Mouse (Mus musculus): ENCODE data around the gene Erv3.
A peak's percentile ranks its signal among the peaks of the same experiment; 100 is the strongest.

The Erv3 gene

GRCm38 (mm10) chr2:131822492-131822891 is 37.1 kb downstream of the Erv3 start:
- no peak for DNase-seq (ENCODE audit: low spot score)

- no peak for DNase-seq (ENCODE audit: low spot score)
Measured at GRCm38 (mm10) chr2:131821708-131821990, 37.9 kb downstream of the Erv3 start.

GRCm38 (mm10) chr2:131820932-131821707 is 38.4 kb downstream of the Erv3 start:
- DNase-seq (ENCODE audit: low spot score) = peak; percentile 78

DNA sequence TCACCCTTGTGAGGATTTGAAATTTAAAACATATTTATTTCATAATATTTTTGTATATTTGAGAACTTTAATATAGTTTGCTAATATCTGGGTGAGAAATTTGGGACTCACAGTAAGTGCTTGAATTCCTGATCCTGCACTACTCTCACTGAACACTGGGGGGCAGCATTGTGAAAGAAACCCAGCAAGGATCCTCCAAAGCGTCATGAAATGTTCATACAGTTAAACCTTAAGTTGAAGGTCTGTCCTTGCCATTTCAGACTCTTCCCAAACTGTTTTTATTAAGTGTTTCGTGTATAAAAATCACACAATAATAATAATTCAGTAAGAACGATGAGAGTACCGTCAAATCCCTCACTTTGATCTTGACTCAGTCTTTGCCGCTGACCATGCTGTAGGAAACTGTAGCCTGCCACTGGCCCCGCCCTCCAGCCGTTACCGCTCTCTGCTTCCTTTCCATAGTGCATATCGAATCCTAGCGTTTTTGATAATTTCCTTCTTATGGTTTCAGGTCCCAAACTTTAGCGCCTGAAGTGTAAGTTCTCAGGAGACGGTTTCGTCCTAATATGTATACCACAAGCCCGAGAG is 39.4 kb downstream of the Erv3 start:
- peak; percentile 82 for DNase-seq (ENCODE audit: low spot score)

DNA sequence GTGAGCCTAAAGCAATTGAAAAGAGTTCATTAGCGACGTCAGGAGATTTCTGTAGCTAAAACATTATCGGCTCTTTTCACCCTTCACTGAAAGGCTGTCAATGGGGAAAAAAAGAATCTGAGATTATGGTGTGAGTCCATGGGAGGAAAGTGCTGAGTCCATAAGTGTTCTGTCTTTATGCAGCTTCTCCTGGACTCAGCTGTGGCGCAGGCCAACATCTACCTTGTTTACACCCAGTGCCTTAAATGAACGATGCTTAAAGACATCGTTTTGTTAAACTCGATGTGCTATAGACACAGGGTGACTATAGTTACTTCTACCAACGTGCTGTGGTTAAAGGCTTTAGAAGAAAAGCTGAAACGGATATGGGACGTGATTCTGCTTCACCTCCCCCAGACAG is 45.2 kb downstream of the Erv3 start:
- no peak for DNase-seq (ENCODE audit: low spot score)

- DNase-seq (ENCODE audit: low spot score) = no peak
Measured at GRCm38 (mm10) chr2:131813437-131813836, 46.1 kb downstream of the Erv3 start.

DNA sequence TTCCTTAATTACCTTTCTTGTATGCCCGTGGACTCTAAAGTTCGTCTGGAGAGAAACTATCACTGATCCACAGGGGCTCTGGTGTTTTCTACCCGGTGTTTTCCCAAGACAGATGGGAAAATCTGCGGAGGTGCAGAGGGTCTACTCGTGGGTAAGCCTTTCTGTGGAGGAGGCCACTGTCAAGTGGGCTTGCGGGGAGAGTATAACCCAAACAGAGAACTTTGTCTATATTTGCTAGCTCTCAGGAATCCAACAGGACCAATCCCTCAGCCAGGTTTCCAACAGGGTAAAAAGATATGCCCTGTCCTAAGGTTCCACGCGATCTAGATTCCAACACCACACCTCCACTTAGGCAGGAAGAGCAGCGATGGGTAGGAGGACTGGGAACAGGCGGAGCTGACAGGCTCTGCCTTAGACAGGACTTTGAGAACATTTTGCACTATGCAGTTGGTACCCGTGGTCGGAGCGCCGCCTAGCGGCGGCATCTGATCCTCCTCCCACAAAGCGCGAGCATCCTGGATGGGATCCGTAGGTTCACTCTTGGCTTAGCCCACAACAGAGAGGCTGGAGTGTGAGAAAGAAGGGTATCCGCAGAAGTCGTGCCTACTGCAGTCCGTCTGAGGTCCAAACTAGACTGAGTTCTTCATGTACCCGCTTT is 46.9 kb downstream of the Erv3 start:
- DNase-seq (ENCODE audit: low spot score) = peak; percentile 56

- DNase-seq (ENCODE audit: low spot score) = no peak
Measured at GRCm38 (mm10) chr2:131811607-131812006, 47.9 kb downstream of the Erv3 start.

GRCm38 (mm10) chr2:131808856-131809255 is 50.7 kb downstream of the Erv3 start:
- DNase-seq (ENCODE audit: low spot score) = no peak

DNA sequence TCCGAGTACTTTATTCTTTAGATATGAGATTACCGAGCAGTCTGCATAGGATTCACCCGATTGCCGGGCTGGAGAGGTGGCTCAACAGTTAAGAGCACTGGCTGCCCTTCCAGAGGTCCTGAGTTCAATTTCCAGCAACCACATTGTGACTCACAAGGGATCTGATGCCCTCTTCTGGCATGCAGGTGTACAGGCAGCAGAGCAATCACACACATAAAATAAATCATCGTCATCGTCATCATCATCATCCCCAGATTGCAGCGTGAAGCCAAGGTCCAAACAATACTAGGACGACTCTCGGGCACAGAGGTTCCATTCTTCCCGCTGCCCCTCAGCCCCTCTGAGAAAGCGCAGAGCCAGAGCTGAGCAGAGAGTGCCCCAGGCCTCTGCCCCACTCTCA is 51.9 kb downstream of the Erv3 start:
- DNase-seq (ENCODE audit: low spot score) = no peak

DNA sequence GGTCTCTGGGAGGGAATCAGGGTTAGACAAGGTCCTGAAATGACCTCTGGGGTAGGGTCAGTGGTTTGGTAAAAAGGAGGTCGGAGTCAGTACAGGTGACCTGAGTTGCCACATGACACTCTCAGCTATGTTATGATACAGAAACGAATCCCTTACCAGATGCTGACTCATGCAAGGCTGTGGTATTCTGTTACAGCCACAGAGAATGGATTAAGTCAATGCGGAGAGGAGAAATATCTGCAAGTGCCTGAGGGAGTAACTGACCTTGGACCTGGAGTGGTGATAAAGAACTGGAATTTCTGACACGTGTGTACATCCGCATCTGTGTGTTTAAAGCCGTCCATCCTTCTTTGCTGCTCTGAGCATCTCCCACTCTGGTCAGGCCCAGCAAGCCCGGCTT is 52.7 kb downstream of the Erv3 start:
- DNase-seq (ENCODE audit: low spot score) = no peak

GRCm38 (mm10) chr2:131805306-131805705 is 54.2 kb downstream of the Erv3 start:
- no peak for DNase-seq (ENCODE audit: low spot score)

GRCm38 (mm10) chr2:131803801-131804200 is 55.7 kb downstream of the Erv3 start:
- DNase-seq (ENCODE audit: low spot score) = no peak
